Mouse (Mus musculus): ENCODE measurements around the gene Bcl2l11. TPM values are rescaled to one million over a fixed set of nuclear protein-coding genes. Genes with fewer than 3 reads are reported as not detected.
A peak's percentile ranks its signal among the peaks of the same experiment; 100 is the strongest.

Gene Bcl2l11
- polyA plus RNA-seq, 1 experiment from 2014 or later = 15.3 TPM

- no peaks in the 10 kb centered on the region for H3K36me3 ChIP-seq (ENCODE audit: control insufficient read depth, insufficient read depth, low read length)
- H3K4me3 ChIP-seq (ENCODE audit: low read depth, low read length) = 0 out of 2 replicates have a peak overlapping the region, but pooled peaks have one; percentile 6
- no peaks in the 10 kb centered on the region for H3K9me3 ChIP-seq (ENCODE audit: control insufficient read depth, low read length)
- no peak overlapping the region for H3K27ac ChIP-seq (ENCODE audit: low read depth, low read length)
- 0 out of 2 replicates have a peak overlapping the region, but pooled peaks have one; percentile 8 for H3K9ac ChIP-seq (ENCODE audit: low read depth, low read length)
- ATAC-seq (replicated peaks; ENCODE audit: low FRiP score) (no peak), DNase-seq (ENCODE audit: low spot score) (no peak)
- H3K4me1 ChIP-seq (replicated peaks; ENCODE audit: control insufficient read depth, insufficient read depth, low read length) = peaks cover 6% of the 10 kb centered on the region
- H3K27me3 ChIP-seq (replicated peaks; ENCODE audit: control insufficient read depth, insufficient read depth, low read length) = no peaks in the 10 kb centered on the region
- peak overlapping the region; percentile 53 for H3K4me2 ChIP-seq
- 25% methylated on average over 10 of the region's 10 CpGs for WGBS
These were observed 63.9 kb downstream of the Bcl2l11 start for GRCm38 (mm10) chr2:128189691-128190090.

DNA sequence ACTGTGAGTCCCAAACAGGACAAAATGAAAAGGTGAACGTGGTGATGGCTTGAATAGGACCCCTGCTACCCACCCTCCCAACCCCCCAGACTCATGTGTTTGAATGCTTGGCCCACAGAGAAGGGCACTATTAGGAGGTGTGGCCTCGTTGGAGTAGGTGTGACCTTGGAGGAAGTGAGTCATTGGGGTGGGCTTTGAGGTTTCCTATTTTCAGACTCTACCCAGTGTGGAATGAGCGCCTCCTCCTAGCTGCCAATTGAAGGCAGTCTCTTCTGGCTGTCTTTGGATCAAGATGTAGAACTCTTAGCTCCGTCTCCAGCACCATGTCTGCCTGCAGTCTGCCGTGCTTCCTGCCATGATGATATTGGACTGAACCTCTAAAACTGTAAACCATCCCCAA, 64.4 kb downstream of the Bcl2l11 start:
- Histone ChIP-seq H3K4me3 (ENCODE audit: low read depth, low read length) (no peak overlapping the region), H3K27me3 (replicated peaks; ENCODE audit: control insufficient read depth, insufficient read depth, low read length) (no peaks in the 10 kb centered on the region), H3K27ac (ENCODE audit: low read depth, low read length) (no peak overlapping the region), H3K36me3 (ENCODE audit: control insufficient read depth, insufficient read depth, low read length) (no peaks in the 10 kb centered on the region), H3K9ac (ENCODE audit: low read depth, low read length) (no peak overlapping the region), H3K4me2 (peak overlapping the region; percentile 53), H3K4me1 (replicated peaks; ENCODE audit: control insufficient read depth, insufficient read depth, low read length) (peaks cover 6% of the 10 kb centered on the region), H3K9me3 (ENCODE audit: control insufficient read depth, low read length) (no peaks in the 10 kb centered on the region)
- 50% methylated on average over 5 of the region's 5 CpGs for WGBS
- DNase-seq (ENCODE audit: low spot score) (no peak), ATAC-seq (replicated peaks; ENCODE audit: low FRiP score) (no peak)

- no peak overlapping the region for H3K4me2 ChIP-seq
- no peaks in the 10 kb centered on the region for H3K9me3 ChIP-seq (ENCODE audit: control insufficient read depth, low read length)
- 59% methylated on average over 4 of the region's 4 CpGs for WGBS
- H3K4me3 ChIP-seq (ENCODE audit: low read depth, low read length) = no peak overlapping the region
- H3K27me3 ChIP-seq (replicated peaks; ENCODE audit: control insufficient read depth, insufficient read depth, low read length) = no peaks in the 10 kb centered on the region
- no peak for DNase-seq (ENCODE audit: low spot score)
- ATAC-seq (replicated peaks; ENCODE audit: low FRiP score) = no peak
- peaks cover 6% of the 10 kb centered on the region for H3K4me1 ChIP-seq (replicated peaks; ENCODE audit: control insufficient read depth, insufficient read depth, low read length)
- H3K36me3 ChIP-seq (ENCODE audit: control insufficient read depth, insufficient read depth, low read length) = no peaks in the 10 kb centered on the region
- no peak overlapping the region for H3K9ac ChIP-seq (ENCODE audit: low read depth, low read length)
- no peak overlapping the region for H3K27ac ChIP-seq (ENCODE audit: low read depth, low read length)
These were observed 67.6 kb downstream of the Bcl2l11 start for GRCm38 (mm10) chr2:128193411-128193810.

GRCm38 (mm10) chr2:128197379-128197778, 71.5 kb downstream of the Bcl2l11 start:
- Histone ChIP-seq H3K27me3 (replicated peaks; ENCODE audit: control insufficient read depth, insufficient read depth, low read length) (no peaks in the 10 kb centered on the region), H3K27ac (ENCODE audit: low read depth, low read length) (no peak overlapping the region), H3K36me3 (ENCODE audit: control insufficient read depth, insufficient read depth, low read length) (no peaks in the 10 kb centered on the region), H3K4me1 (replicated peaks; ENCODE audit: control insufficient read depth, insufficient read depth, low read length) (no peaks in the 10 kb centered on the region), H3K9me3 (ENCODE audit: control insufficient read depth, low read length) (no peaks in the 10 kb centered on the region), H3K4me2 (no peak overlapping the region), H3K9ac (ENCODE audit: low read depth, low read length) (no peak overlapping the region), H3K4me3 (ENCODE audit: low read depth, low read length) (no peak overlapping the region)
- no peak for DNase-seq (ENCODE audit: low spot score)
- 82% methylated on average over 3 of the region's 3 CpGs for WGBS
- no peak for ATAC-seq (replicated peaks; ENCODE audit: low FRiP score)

DNA sequence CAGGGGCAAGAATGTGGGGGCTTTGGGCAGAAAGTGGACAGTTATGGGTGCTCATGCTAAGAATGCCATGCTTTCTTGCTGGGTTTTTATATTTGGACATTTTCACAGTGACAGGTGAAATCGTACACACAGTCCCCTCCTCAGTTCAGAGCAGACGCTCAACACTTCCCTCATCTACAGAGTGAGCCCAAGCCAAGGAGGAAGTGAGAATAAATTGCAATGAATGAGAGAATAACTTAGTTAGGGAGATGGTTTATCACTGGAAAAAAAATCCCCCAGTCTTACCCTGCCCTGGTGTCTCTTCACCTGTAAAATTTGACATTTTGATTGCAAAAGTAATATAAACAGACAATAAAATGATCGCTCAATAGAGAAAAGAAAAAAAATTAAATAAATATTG, 77.3 kb downstream of the Bcl2l11 start:
- H3K36me3 ChIP-seq (ENCODE audit: control insufficient read depth, insufficient read depth, low read length) = no peaks in the 10 kb centered on the region
- ATAC-seq (replicated peaks; ENCODE audit: low FRiP score) (no peak), DNase-seq (ENCODE audit: low spot score) (no peak)
- 61% methylated on average over 3 of the region's 3 CpGs for WGBS
- no peaks in the 10 kb centered on the region for H3K9me3 ChIP-seq (ENCODE audit: control insufficient read depth, low read length)
- H3K27me3 ChIP-seq (replicated peaks; ENCODE audit: control insufficient read depth, insufficient read depth, low read length) = no peaks in the 10 kb centered on the region
- no peak overlapping the region for H3K9ac ChIP-seq (ENCODE audit: low read depth, low read length)
- no peak overlapping the region for H3K4me3 ChIP-seq (ENCODE audit: low read depth, low read length)
- H3K27ac ChIP-seq (ENCODE audit: low read depth, low read length) = no peak overlapping the region
- no peak overlapping the region for H3K4me2 ChIP-seq
- no peaks in the 10 kb centered on the region for H3K4me1 ChIP-seq (replicated peaks; ENCODE audit: control insufficient read depth, insufficient read depth, low read length)

GRCm38 (mm10) chr2:128203749-128204405, 78.0 kb downstream of the Bcl2l11 start:
- H3K27ac ChIP-seq (ENCODE audit: low read depth, low read length) = no peak overlapping the region
- no peaks in the 10 kb centered on the region for H3K4me1 ChIP-seq (replicated peaks; ENCODE audit: control insufficient read depth, insufficient read depth, low read length)
- ATAC-seq (replicated peaks; ENCODE audit: low FRiP score) (no peak), DNase-seq (ENCODE audit: low spot score) (no peak)
- WGBS = 50% methylated on average over 6 of the region's 6 CpGs
- no peaks in the 10 kb centered on the region for H3K36me3 ChIP-seq (ENCODE audit: control insufficient read depth, insufficient read depth, low read length)
- no peaks in the 10 kb centered on the region for H3K9me3 ChIP-seq (ENCODE audit: control insufficient read depth, low read length)
- no peaks in the 10 kb centered on the region for H3K27me3 ChIP-seq (replicated peaks; ENCODE audit: control insufficient read depth, insufficient read depth, low read length)
- no peak overlapping the region for H3K9ac ChIP-seq (ENCODE audit: low read depth, low read length)
- no peak overlapping the region for H3K4me2 ChIP-seq
- H3K4me3 ChIP-seq (ENCODE audit: low read depth, low read length) = no peak overlapping the region

GRCm38 (mm10) chr2:128208541-128208940, 82.7 kb downstream of the Bcl2l11 start:
- DNase-seq (ENCODE audit: low spot score) (no peak), ATAC-seq (replicated peaks; ENCODE audit: low FRiP score) (no peak)
- no peak overlapping the region for H3K9ac ChIP-seq (ENCODE audit: low read depth, low read length)
- no peak overlapping the region for H3K4me3 ChIP-seq (ENCODE audit: low read depth, low read length)
- H3K4me2 ChIP-seq = no peak overlapping the region
- H3K4me1 ChIP-seq (replicated peaks; ENCODE audit: control insufficient read depth, insufficient read depth, low read length) = peaks cover 15% of the 10 kb centered on the region
- no peaks in the 10 kb centered on the region for H3K36me3 ChIP-seq (ENCODE audit: control insufficient read depth, insufficient read depth, low read length)
- 81% methylated on average over 1 of the region's 1 CpGs for WGBS
- H3K27ac ChIP-seq (ENCODE audit: low read depth, low read length) = no peak overlapping the region
- H3K27me3 ChIP-seq (replicated peaks; ENCODE audit: control insufficient read depth, insufficient read depth, low read length) = no peaks in the 10 kb centered on the region; the same call in 1 of the 2 replicates
- H3K9me3 ChIP-seq (ENCODE audit: control insufficient read depth, low read length) = no peaks in the 10 kb centered on the region

DNA sequence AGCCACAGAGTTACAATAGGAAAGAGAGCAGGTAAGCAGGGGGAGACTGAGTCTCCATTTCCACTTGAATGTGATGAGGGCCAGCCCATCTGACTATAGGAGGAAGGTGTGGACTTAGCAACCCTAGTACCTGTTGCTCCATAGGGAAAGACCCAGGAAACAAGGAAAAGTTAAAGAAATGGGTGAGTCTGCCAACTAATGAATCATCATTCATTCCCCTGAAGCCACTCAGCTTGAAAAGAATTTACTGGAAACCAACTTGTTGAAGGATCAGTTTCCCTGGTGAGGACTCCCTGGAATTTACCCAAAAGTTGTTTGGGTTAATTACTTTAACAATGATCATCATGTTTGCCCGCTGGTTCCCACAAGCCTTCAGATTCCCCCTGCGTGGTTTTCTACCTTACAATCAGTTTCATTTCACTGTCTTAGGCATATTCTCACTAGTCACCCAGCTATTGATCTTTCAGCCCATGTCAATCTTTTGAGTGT, 84.0 kb downstream of the Bcl2l11 start:
- Histone ChIP-seq H3K4me1 (replicated peaks; ENCODE audit: control insufficient read depth, insufficient read depth, low read length) (peaks cover 15% of the 10 kb centered on the region), H3K9ac (ENCODE audit: low read depth, low read length) (no peak overlapping the region), H3K9me3 (ENCODE audit: control insufficient read depth, low read length) (no peaks in the 10 kb centered on the region), H3K4me3 (ENCODE audit: low read depth, low read length) (no peak overlapping the region), H3K36me3 (ENCODE audit: control insufficient read depth, insufficient read depth, low read length) (no peaks in the 10 kb centered on the region), H3K4me2 (no peak overlapping the region), H3K27me3 (replicated peaks; ENCODE audit: control insufficient read depth, insufficient read depth, low read length) (no peaks in the 10 kb centered on the region; the same call in 1 of the 2 replicates), H3K27ac (ENCODE audit: low read depth, low read length) (no peak overlapping the region)
- WGBS = 83% methylated on average over 2 of the region's 2 CpGs
- DNase-seq (ENCODE audit: low spot score) = no peak
- ATAC-seq (replicated peaks; ENCODE audit: low FRiP score) = no peak

DNA sequence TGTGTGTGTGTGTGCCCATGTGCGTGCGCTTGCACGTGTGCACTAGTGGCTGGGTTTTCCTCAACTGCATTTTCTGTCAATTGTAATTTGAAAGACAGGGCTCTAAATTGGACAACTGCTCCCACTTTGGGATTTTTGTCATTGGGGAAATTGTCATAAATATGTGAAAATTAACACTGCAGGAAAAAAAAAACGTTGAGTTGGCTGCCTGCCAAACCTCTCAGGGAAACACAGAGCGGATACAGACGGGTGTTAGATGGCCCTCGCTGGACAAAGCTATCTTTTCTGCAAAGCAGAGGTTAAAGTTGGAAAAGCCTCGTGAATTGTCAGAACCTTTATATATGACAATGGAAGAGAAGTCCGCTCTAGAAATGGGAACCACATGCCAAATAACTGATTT, 84.5 kb downstream of the Bcl2l11 start:
- H3K4me3 ChIP-seq (ENCODE audit: low read depth, low read length) = no peak overlapping the region
- H3K27me3 ChIP-seq (replicated peaks; ENCODE audit: control insufficient read depth, insufficient read depth, low read length) = no peaks in the 10 kb centered on the region; the same call in 1 of the 2 replicates
- ATAC-seq (replicated peaks; ENCODE audit: low FRiP score) (no peak), DNase-seq (ENCODE audit: low spot score) (no peak)
- WGBS = 50% methylated on average over 9 of the region's 9 CpGs
- H3K4me1 ChIP-seq (replicated peaks; ENCODE audit: control insufficient read depth, insufficient read depth, low read length) = peaks cover 15% of the 10 kb centered on the region
- no peaks in the 10 kb centered on the region for H3K9me3 ChIP-seq (ENCODE audit: control insufficient read depth, low read length)
- H3K4me2 ChIP-seq = no peak overlapping the region
- no peak overlapping the region for H3K27ac ChIP-seq (ENCODE audit: low read depth, low read length)
- H3K36me3 ChIP-seq (ENCODE audit: control insufficient read depth, insufficient read depth, low read length) = no peaks in the 10 kb centered on the region
- H3K9ac ChIP-seq (ENCODE audit: low read depth, low read length) = no peak overlapping the region

All from liver, embryonic 11.5 days (tissue).